Mouse (Mus musculus): ENCODE measurements at regions not wholly inside any gene's neighbourhood (a gene's known extent, or its start where the extent isn't known, plus 50 kb on each side); places are given as distances from the start of the nearest gene placed in this dataset.

GRCm38 (mm10) chr17:87867611-87868010 lies 53.2 kb upstream of the Rpl36-ps4 start:
- TF ChIP-seq CTCF (IDR thresholded peaks at IDR 0.05; ENCODE audit: borderline replicate concordance, extremely low read depth, insufficient read depth, insufficient read length) (no peak), POLR2A (IDR thresholded peaks at IDR 0.05; ENCODE audit: borderline replicate concordance, extremely low read depth, insufficient read depth, insufficient read length, poor library complexity, severe bottlenecking) (no peak)
- no peak for DNase-seq (ENCODE audit: low read depth)

GRCm38 (mm10) chr17:87866719-87867318 lies 54.0 kb upstream of the Rpl36-ps4 start:
- no peak for DNase-seq (ENCODE audit: low read depth)
- TF ChIP-seq CTCF (IDR thresholded peaks at IDR 0.05; ENCODE audit: borderline replicate concordance, extremely low read depth, insufficient read depth, insufficient read length) (no peak), POLR2A (IDR thresholded peaks at IDR 0.05; ENCODE audit: borderline replicate concordance, extremely low read depth, insufficient read depth, insufficient read length, poor library complexity, severe bottlenecking) (no peak)

GRCm38 (mm10) chr17:87866165-87866564 lies 54.6 kb upstream of the Rpl36-ps4 start:
- TF ChIP-seq POLR2A (IDR thresholded peaks at IDR 0.05; ENCODE audit: borderline replicate concordance, extremely low read depth, insufficient read depth, insufficient read length, poor library complexity, severe bottlenecking), result no peak
- TF ChIP-seq CTCF (IDR thresholded peaks at IDR 0.05; ENCODE audit: borderline replicate concordance, extremely low read depth, insufficient read depth, insufficient read length), result no peak
- DNase-seq (ENCODE audit: low read depth), result peak; percentile 39

GRCm38 (mm10) chr17:87865439-87865838 lies 55.3 kb upstream of the Rpl36-ps4 start:
- TF ChIP-seq POLR2A (IDR thresholded peaks at IDR 0.05; ENCODE audit: borderline replicate concordance, extremely low read depth, insufficient read depth, insufficient read length, poor library complexity, severe bottlenecking), result no peak
- no peak for TF ChIP-seq CTCF (IDR thresholded peaks at IDR 0.05; ENCODE audit: borderline replicate concordance, extremely low read depth, insufficient read depth, insufficient read length)
- DNase-seq (ENCODE audit: low read depth), result no peak

- TF ChIP-seq POLR2A (IDR thresholded peaks at IDR 0.05; ENCODE audit: borderline replicate concordance, extremely low read depth, insufficient read depth, insufficient read length, poor library complexity, severe bottlenecking) (no peak), CTCF (IDR thresholded peaks at IDR 0.05; ENCODE audit: borderline replicate concordance, extremely low read depth, insufficient read depth, insufficient read length) (no peak)
- no peak for DNase-seq (ENCODE audit: low read depth)
These were observed 55.9 kb upstream of the Rpl36-ps4 start for GRCm38 (mm10) chr17:87864842-87865241.

GRCm38 (mm10) chr17:87861587-87861986 lies 59.2 kb upstream of the Rpl36-ps4 start:
- no peak for DNase-seq (ENCODE audit: low read depth)
- TF ChIP-seq POLR2A (IDR thresholded peaks at IDR 0.05; ENCODE audit: borderline replicate concordance, extremely low read depth, insufficient read depth, insufficient read length, poor library complexity, severe bottlenecking) (no peak), CTCF (IDR thresholded peaks at IDR 0.05; ENCODE audit: borderline replicate concordance, extremely low read depth, insufficient read depth, insufficient read length) (no peak)

- TF ChIP-seq POLR2A (IDR thresholded peaks at IDR 0.05; ENCODE audit: borderline replicate concordance, extremely low read depth, insufficient read depth, insufficient read length, poor library complexity, severe bottlenecking) (no peak), CTCF (IDR thresholded peaks at IDR 0.05; ENCODE audit: borderline replicate concordance, extremely low read depth, insufficient read depth, insufficient read length) (no peak)
- peak; percentile 24 for DNase-seq (ENCODE audit: low read depth)
These were observed 53.7 kb upstream of the Kcnk12 start for GRCm38 (mm10) chr17:87851456-87851855.

GRCm38 (mm10) chr17:87849897-87850296 lies 52.1 kb upstream of the Kcnk12 start:
- no peak for TF ChIP-seq POLR2A (IDR thresholded peaks at IDR 0.05; ENCODE audit: borderline replicate concordance, extremely low read depth, insufficient read depth, insufficient read length, poor library complexity, severe bottlenecking)
- TF ChIP-seq CTCF (IDR thresholded peaks at IDR 0.05; ENCODE audit: borderline replicate concordance, extremely low read depth, insufficient read depth, insufficient read length), result no peak
- peak; percentile 64 for DNase-seq (ENCODE audit: low read depth)

GRCm38 (mm10) chr17:87849421-87849820 lies 51.6 kb upstream of the Kcnk12 start:
- no peak for TF ChIP-seq CTCF (IDR thresholded peaks at IDR 0.05; ENCODE audit: borderline replicate concordance, extremely low read depth, insufficient read depth, insufficient read length)
- no peak for TF ChIP-seq POLR2A (IDR thresholded peaks at IDR 0.05; ENCODE audit: borderline replicate concordance, extremely low read depth, insufficient read depth, insufficient read length, poor library complexity, severe bottlenecking)
- DNase-seq (ENCODE audit: low read depth), result no peak

GRCm38 (mm10) chr17:87848964-87849363 lies 51.2 kb upstream of the Kcnk12 start:
- TF ChIP-seq POLR2A (IDR thresholded peaks at IDR 0.05; ENCODE audit: borderline replicate concordance, extremely low read depth, insufficient read depth, insufficient read length, poor library complexity, severe bottlenecking), result no peak
- no peak for TF ChIP-seq CTCF (IDR thresholded peaks at IDR 0.05; ENCODE audit: borderline replicate concordance, extremely low read depth, insufficient read depth, insufficient read length)
- no peak for DNase-seq (ENCODE audit: low read depth)

Measured in brain, embryonic 14.5 days (tissue).